Mouse (Mus musculus): ENCODE data around the gene Smchd1.

Gene Smchd1
- long read RNA-seq, experiment 1, partial matches to known transcripts = 11 of 12 reads
- long read RNA-seq, experiment 1, other reads (novel, unspliced or antisense) = 0 of 12 reads
- long read RNA-seq, experiment 2, partial matches to known transcripts = 27 of 27 reads
- long read RNA-seq, experiment 2, other reads (novel, unspliced or antisense) = 0 of 27 reads

DNA sequence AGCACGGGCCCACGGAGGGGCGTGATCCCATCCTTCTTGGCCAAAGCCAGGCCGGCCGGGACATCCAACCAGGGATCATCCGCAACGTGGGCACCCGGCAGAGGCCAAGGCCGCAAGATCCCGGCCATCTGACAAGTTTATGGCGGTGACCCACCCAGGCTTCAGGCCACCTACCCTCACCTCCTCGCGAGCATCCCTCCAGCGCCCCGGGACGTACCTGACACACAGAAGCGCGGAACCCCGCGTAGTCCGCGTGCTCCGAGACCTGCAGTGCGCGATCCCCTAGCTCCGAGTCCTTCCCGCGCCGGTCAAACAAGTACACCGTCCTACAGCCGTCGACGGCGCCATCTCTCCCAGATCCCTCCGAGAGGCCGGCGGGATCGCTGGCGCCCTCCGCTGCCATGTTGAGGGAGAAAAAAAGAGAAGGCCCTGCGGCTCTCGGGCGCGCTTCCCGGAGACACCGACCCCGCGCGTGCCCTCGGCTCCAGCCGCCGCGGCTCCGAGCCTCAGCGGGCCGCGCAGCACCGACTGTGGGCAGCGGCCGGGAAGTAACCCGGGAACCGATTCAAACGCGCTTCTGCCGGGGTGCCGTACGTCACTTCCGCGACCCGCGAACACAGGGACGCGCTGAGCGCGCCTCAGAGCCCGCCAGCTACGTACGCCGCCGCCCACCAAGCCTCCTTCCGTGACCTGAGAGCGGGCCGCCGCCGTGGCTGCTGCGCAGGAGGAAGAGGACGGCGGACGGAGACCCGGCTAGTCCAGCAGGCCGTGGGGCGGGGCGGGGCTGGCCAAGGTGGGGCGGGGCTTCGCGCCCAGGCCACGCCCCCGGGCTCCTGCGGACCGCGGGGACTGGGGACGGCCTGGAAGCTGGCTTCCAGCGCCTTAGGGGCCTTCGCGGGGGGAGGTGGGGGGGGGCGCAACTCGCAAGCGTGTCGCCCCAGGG is at the start of gene Smchd1:
Smchd1 (minus strand) TSS at position 582 of the 943 bp plus-strand sequence.
- intact Hi-C loops (cut with DNase I) = loop anchor here (5.0 kb wide), 1 partner anchor 52 kb away; the partner anchor contains the start of gene Ndc80

DNA sequence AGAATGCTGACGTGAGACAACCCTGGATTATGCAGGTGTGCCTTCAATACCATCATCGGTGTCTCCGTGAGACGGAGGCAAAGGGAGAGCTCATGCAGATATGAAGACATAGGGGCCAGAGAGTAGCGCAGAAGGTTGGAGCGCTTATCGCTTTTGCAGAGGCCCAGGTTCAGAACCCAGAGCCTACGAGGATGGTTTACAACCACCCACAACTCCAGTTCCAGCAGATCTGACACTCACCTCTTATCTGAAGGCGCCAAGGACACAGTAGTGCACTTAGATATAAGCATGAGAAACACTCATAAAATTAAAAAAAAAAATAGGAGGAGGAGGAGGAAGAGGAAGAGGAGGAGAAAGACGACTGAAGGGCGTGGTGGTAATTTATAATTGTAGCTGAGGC is 35.2 kb upstream of the Smchd1 start:
- intact Hi-C loops (cut with DNase I) = no loop called here

DNA sequence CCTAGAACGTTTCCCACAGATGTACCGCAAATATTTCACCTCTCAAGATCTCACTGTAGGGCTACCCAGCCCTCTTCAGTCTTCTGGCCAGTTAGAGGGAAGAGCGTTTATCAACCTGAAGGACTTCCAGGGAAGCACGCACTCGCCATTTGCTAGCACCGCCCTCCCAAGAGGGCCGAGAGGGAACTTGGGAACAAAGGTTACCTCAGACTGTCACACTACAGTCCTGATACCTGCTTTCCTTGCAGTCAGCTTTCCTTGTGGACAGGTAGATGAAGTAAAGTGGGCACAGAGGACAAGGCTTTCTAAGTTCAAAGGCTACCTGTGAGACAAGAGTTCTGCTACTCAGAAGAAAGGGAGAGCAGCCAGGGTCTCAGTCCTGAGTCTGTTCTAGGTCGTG is 31.7 kb upstream of the Smchd1 start:
- intact Hi-C loops (cut with DNase I) = no loop called here

DNA sequence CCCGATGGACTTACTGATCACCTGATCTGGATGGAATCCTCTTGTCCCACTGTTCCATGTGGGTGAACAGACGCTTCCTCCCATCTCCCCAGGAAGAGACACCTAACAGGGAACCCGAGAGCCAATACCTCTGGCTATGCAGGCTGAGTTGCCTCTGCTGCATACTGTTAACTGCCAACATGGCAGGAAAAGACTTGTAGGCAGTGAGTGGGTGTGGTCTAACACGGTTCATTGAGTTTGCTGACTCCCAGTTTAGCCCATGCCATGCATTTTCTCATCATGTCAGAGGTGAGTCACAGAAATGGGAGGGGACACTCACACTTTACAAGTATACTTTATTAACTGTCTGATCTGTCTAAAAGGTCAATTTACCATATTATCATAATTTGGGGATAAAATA is 20.6 kb upstream of the Smchd1 start:
- intact Hi-C loops (cut with DNase I) = no loop called here

DNA sequence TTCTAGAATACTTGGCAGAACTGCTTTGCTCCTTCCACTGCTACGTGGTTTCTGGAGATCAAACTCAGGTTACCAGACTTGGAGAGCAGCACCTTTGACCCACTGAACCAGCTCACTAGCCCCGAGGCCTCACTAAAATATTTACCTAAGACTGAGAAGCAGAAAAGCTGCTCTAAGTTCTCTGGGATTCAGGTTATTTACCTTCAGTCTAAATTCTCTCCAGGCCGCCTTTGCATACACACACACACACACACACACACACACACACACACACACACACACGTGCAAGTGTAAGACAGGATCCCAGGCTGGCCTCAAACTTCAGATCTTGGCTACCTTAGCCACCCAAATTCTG is 16.2 kb upstream of the Smchd1 start:
- intact Hi-C loops (cut with DNase I) = no loop called here

DNA sequence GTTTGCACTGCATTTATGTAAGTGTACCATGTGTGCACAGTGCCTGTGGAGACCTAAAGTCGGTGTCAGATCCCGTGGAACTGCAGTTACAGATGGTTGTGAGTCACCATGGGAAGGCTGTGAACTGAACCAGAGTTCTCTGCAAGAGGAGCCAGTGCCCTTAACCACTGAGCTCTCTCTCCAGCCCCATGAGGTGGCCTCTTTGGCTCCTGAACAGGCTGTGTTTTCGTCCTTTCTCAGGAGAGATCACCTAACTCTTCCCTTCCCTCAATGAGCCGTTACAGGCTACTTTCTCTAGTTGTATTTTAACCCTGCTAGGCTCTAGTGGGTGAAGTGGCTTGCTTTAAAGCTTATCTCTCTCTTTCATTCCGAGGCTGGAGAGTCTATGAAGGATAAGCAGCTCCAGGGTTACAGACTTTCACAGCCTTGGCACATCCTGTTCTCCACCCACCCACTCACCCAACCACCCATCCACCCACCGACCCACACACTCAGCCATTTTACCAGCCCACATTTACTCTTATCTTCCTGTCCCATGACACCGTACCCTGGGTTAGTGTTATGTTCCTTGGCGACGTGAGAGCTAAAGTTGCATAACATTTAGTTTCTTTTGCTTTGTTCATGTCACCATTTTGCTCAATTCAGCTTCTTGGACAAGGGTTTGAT is 15.7 kb upstream of the Smchd1 start:
- intact Hi-C loops (cut with DNase I) = no loop called here

DNA sequence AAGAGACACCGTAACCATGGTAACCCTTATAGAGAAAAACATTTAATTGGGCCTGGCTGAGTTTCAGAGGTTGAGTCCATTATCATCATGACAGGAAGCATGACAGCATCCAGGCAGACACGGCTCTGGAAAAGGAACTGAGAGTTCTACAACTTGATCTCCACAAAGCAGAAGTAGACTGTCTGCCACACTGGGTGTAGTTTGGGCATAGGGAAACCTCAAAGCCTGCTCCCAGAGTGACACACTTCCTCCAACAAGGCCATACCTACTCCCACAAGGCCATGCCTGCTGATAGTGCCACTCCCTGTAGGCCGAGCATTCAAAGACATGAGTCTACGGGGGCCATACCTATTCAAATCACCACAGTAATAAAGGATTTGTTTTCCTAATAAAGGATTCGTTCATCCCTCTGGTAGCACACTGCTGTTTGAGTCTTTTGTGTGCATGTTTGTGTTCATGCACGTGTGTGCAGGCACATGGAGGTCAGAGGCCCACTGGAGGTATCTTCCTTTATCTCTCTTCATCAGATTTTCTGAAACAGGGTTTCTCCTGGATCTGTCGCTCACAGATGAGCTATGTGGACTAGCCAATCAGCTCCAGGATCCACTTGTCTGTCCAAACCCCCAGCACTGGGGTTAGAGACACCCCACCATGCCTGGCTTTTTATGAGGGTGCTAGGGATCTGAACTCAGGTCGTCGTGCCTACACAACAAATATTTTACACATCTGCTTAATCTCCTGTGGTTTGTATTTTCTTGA is 14.7 kb upstream of the Smchd1 start:
- intact Hi-C loops (cut with DNase I) = no loop called here

DNA sequence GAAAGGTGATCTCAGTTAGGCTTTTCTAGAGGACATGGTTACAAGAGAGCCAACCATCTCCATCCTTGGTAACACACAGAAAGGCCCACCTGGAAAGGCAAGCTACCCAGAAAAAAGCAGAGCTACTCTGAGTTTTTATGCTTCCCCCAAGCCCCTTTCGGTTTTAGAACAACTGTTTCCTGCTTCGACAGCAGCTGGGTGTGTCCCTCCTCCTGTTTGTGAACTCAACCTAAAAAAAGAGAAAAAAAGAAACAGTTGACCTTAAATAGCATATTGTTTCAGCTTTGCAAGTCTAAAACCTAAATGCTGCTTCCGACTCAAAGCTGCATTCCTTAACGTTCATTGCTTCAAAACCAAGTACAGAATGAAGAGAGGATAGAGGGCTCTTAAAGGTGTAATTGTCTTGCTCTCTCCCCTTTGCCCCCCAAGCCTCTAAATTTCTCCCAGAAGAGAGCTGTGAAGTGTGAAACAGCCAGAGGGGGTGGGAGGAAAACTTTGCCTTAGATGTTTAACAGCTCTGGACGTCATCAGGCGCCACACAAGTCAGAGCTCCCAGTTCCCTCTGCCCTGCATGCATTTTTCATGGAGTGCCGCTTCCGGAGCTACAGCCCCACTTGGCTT is 11.2 kb upstream of the Smchd1 start:
- intact Hi-C loops (cut with DNase I) = no loop called here

DNA sequence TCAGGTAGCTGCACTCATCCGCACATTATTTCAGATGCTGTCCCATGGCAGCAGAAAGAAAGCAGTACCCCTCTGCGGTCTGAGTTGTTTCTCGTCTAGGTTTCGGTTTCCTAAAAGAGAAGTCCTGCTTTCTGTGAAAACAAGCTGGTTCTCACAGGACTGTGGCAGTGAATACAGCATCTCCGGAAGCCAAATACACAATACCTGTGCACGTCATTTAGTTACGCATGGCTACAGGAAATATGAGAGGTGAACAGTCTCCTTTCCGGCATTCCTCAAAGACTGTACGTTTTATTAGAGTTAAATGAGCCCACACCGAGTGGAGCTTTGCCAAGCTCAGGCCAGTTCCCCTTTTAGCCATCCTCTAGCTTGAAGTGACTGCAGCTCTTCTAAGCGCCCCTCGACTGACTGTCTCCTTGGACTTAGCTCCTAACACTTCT is 10.7 kb upstream of the Smchd1 start:
- intact Hi-C loops (cut with DNase I) = no loop called here

DNA sequence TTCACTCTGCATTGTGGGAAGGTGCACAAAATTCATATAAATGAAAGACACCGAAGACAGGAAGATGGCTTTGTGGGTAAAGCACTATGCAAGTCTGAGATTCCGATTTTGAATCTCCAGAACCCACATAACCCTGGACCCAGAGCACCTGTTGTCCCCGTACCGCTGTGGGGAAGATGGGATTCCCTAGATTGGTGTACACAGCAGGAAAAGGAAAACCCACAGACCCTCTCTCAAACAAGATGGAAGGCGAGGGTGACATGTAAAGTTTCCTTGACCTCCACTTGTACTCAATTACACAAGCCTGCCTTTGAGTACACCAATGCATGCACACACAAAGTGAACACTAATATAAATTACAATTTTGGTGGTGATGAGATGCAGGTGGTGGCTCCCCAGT is 9.6 kb upstream of the Smchd1 start:
- intact Hi-C loops (cut with DNase I) = no loop called here

DNA sequence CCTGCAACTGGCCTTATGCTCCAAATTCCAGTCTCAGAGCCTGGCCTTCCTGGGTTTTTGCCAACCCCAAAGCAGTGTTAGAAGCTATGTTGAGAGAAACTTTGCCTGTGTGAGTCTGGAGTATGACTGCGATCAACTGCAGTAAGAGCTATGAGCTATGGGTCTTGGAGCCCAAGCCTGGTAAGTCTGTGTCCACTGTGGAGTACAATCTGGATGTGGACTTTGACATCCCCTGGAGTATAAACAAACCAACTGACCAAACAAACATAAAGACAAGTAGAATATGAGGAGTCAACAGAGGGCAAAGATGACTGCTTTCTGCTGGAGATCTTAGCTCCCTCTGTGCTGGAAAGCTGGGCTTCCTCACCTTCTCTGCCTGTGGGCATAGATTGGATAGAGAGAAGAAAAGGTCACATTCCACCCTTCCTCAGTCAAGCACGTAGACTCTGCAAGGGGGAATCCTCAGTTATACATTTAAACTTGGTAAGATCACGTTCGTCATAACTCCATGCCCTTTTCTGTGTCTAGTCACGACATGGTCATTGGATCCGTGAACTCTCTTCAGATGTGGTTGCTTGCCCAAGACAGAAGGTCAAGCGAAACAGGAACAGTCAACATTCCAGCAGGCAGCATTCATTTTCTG is 8.4 kb upstream of the Smchd1 start:
- intact Hi-C loops (cut with DNase I) = no loop called here

DNA sequence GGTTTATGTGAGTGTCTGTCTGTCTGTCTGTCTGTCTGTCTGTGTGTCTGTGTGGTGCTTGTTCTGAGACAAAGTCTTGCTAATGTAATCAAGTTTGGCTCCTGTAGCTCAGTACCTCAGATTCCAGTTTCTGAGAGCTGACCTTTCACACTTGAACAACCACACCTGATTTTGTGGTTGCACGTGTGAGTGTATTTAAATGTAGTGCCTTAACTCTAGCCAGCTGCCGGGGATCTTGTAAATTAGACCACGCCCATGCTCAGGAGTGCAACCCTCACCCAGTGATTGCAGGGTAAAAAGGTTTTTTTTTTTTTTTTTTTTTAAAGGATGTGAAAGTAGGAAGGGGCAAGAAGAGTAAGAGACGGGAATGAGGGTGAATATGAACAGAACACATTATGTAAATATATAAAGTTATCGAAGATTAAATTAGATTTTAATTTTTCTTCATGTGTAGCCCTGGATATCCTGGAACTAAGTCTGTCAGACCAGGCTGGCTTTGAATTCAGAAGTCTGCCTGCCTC is 4.3 kb upstream of the Smchd1 start:
- intact Hi-C loops (cut with DNase I) = loop anchor here (5.0 kb wide), 1 partner anchor 48 kb away; the partner anchor contains the start of gene Ndc80

DNA sequence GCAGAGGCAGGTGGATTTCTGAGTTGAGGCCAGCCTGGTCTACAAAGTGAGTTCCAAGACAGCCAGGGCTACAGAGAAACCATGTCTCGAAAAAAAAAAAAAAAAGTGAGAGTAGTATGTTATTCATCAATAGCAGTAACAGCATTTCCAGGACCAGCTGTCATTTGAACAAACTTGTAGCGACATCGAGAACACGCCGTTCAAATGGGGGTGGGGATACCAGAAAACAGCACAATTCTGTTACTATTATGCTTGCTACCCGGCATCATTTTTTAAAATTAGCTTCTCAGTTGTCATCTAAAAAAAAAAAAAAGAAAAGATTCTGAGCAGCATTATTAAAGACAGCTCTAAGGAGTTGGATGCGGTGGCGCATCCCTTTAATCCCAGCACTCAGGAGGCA is 2.3 kb upstream of the Smchd1 start:
- intact Hi-C loops (cut with DNase I) = loop anchor here (5.0 kb wide), 1 partner anchor 50 kb away; the partner anchor contains the start of gene Ndc80

DNA sequence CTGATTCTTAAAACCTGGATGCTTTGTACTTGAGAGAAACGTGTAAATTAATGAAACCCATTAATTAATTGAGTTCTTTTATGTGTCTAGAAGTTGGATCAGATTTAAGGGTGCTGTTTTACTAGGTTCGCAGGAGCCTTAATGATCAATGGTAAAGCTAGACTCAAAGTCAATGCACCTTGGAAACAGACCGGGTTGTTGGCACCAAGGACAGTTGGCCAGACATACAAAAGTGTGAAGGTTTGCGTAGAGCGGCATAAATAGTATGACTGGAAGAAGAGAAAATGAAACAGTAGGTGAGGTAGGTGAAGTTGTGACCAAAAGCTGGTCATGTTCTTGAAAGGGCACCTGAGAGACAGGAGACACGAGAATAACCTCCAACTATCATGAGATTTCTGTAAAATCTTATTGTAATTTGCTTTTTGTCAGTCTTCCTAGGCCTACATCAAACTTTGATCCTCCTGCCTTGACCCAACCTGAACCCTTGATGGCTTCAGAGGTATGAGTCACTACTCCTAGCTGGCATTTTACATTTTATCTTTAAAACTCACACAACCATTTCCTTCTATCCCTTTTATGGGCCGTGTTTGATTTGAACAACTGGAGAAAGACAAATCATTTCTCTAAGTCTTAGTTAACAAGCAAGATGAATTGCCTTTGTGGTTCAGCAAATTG is 1.3 kb upstream of the Smchd1 start:
- intact Hi-C loops (cut with DNase I) = loop anchor here (5.0 kb wide), 1 partner anchor 51 kb away; the partner anchor contains the start of gene Ndc80

DNA sequence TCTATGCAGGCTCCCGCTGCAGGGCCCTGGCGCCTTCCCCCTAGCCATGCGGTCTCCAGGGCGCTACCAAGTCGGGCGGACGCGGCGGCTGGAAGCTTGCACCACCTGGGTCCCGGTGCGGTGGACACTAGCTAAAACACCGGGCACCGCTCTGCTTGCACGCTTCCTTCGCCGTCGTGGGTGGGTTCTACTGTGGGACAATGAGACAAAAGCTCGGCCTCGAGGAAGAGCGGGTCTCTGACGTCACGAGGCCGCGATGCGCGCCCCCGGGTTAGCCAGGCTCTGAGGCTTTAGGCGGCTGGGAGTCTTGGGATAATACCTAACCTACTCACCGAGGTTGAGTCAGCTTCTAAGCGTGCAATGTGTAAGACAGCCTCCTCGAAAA is 554 bp upstream of the Smchd1 start:
- intact Hi-C loops (cut with DNase I) = loop anchor here (5.0 kb wide), 1 partner anchor 52 kb away; the partner anchor contains the start of gene Ndc80

DNA sequence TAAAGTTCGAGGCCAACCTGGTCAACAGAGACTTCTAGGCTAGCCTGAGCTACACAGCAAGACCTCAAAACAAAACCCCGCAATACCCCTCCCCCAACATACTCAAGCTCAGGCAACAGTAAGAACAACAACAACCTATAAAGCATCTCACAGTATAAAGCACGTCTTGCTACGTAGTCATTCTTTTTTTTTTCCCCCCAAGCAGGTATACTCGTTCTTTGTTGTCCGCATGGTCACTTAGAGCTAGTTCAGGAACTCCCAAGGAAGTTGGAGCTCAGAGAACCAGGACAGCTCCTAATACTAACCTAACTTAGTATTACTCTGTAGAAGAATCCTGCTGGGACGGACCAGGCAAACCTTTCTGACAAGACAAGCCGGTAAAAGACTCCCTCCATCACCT is 1.0 kb downstream of the Smchd1 start:
- intact Hi-C loops (cut with DNase I) = no loop called here

DNA sequence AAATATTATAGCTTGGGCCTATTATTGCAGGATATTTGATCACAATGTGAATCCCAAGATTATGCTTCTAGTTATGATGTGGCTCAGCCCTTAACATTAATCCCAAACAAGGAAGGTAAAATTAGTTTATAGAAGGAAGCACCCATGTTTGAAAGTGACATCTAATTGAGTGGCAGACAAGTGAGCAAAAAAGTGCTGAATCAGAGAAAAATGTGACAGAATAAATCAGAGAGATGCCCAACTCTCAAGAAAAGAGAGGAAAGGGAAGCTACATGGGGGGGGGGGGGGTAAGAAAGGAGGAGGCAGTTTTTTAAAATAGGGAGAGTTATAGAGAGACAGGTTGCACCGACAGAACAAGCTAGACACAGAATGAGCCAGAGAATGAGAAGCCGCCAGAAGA is 3.9 kb downstream of the Smchd1 start:
- intact Hi-C loops (cut with DNase I) = no loop called here

DNA sequence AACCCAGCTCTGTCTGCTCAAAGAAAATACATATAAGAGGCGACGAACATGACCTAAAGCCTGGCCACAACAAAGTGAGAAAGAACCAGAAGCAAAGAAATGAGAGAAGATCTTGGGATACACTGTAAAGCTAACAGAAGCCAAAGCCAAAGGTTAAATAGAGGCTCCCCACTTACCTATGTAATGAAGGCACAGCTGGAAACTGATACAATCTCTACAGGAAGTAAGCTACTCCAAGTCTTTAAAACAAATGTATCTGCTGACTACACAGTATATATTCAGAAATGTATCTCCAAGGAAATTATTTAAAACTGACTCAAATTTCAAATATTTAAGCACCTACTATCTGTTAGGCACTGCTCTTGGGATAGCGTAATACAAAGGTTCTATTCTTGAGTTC is 14.8 kb downstream of the Smchd1 start:
- intact Hi-C loops (cut with DNase I) = no loop called here

DNA sequence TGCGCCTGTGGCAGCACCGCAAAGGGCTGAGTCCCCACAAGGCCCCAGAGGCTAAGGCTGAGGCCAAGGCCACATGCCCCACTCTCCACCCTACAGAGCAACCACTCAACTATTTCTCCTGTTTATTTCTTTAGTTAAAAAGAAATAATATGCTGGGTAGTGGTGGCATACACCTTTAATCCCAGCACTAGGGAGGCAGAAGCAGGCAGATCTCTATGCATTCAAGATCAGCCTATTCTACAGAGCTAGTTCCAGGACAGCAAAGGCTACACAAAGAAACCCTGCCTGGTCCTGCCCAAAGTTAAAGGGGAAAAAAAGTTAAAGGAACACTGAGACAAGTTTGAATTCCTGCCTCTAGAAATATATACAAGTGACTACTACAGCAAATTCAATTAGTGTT is 15.3 kb downstream of the Smchd1 start, which contains the start of gene Gm4707:
Gm4707 (minus strand) TSS at position 101 of the 400 bp plus-strand sequence.
- intact Hi-C loops (cut with DNase I) = no loop called here
